Mouse (Mus musculus) embryonic facial prominence, embryonic 11.5 days (tissue): ENCODE measurements around the gene Cd2bp2. TPM values are rescaled to one million over a fixed set of nuclear protein-coding genes. Genes with fewer than 3 reads are reported as not detected.

Experiments
- ATAC-seq: fragments of 200-750 bp; cut with Nextera tagmentation; replicated peaks from 2 replicates; pipeline ENCODE4 v1.8.0; 2017; ENCODE audit warnings: low read depth; ENCODE audit not compliant: insufficient number of reproducible peaks, low FRiP score, low TSS enrichment
- DNase-seq: peaks from one replicate; pipeline ENCODE4 v3.0.0-alpha.2; 2015; ENCODE audit warnings: low spot score
- H3K27ac ChIP-seq: fragments of 300-500 bp; sonication (generic); replicated peaks from 2 replicates; pipeline ENCODE4 v1.5.1; 2014; ENCODE audit warnings: mild to moderate bottlenecking, low read depth, low read length, control low read depth
- H3K27me3 ChIP-seq: fragments of 300-500 bp; sonication (generic); 2 replicates; pipeline ENCODE4 v1.6.1; 2014; ENCODE audit warnings: mild to moderate bottlenecking, low read length, moderate library complexity, mixed read lengths; ENCODE audit not compliant: control insufficient read depth, insufficient read depth
- H3K36me3 ChIP-seq: fragments of 300-500 bp; sonication (generic); replicated peaks from 2 replicates; pipeline ENCODE4 v1.6.1; 2014; ENCODE audit warnings: low read depth, mild to moderate bottlenecking, low read length, moderate library complexity, mixed read lengths; ENCODE audit not compliant: control insufficient read depth, insufficient read depth
- H3K4me1 ChIP-seq: fragments of 300-500 bp; sonication (generic); 2 replicates; pipeline ENCODE4 v1.6.1; 2014; ENCODE audit warnings: low read length, mixed read lengths; ENCODE audit not compliant: control insufficient read depth, insufficient read depth
- H3K4me2 ChIP-seq: fragments of 300-500 bp; sonication (generic); 2 replicates; pipeline ENCODE4 v1.6.1; 2014; ENCODE audit warnings: low read depth, mild to moderate bottlenecking, control low read depth, low read length, moderate library complexity
- H3K4me3 ChIP-seq: fragments of 300-500 bp; sonication (generic); 2 replicates; pipeline ENCODE4 v1.5.1; 2014; ENCODE audit warnings: low read depth, low read length, control low read depth
- H3K9ac ChIP-seq: fragments of 300-500 bp; sonication (generic); replicated peaks from 2 replicates; pipeline ENCODE4 v1.6.1; 2014; ENCODE audit warnings: mild to moderate bottlenecking, control low read depth, low read length
- H3K9me3 ChIP-seq: fragments of 300-500 bp; sonication (generic); replicated peaks from 2 replicates; pipeline ENCODE4 v1.6.1; 2016; ENCODE audit warnings: mild to moderate bottlenecking, low read length, inconsistent platforms, mixed read lengths; ENCODE audit not compliant: control insufficient read depth
- WGBS: fragments of 180-500 bp; shearing (Covaris S2); extraction: QIAGEN DNeasy Blood & Tissue Kit; methylation state at CpG from one replicate; pipeline ENCODE4 v1.1.7; 2014; 5-methylcytosine and 5-hydroxymethylcytosine counted together
- polyA plus RNA-seq: library from polyadenylated mRNA; unstranded; fragments of >200 nt; fragmentation: Nextera tagmentation; extraction: Ambion mirVana; gene quantifications from 2 replicates; pipeline ENCODE4 v1.2.1, GENCODE M21; 2014

The Cd2bp2 gene
- polyA plus RNA-seq, 1 experiment from 2014 or later: 74.0 TPM

DNA sequence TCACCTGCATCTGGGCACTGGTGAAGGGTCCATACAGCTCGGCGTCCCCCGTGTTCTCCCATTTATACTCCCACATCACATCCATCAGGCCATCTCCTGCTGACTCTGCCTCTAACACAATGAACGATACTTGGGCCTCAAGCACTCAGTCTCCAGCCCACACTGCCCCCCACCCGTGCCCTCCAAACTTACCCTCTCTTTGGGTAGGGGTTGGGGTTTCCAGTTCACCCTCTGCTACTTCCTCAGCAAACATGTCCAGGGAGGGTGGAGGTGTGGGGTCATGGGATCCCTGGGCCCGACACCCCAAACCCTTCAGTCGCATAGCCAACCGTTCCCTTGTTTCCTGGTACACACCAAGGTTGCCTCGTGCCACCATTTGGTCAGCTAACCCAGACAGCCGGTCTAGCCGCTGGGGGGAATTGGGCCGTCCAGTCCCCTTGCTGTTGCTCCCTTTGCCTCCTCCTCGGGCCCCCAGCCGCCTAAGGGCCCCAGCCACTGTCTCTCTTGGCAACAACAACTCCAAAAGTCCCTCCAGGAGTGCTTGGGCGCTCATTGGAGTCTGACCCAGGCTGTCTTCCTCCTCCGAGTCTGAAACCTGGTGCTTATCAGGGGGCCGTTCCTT lies 1.7 kb downstream of the Cd2bp2 start:
- Histone ChIP-seq H3K4me2 (no peak overlapping the region; the same call in 1 of the 2 replicates), H3K4me1 (no peaks in the 10 kb centered on the region; the same call in 1 of the 2 replicates), H3K9me3 (no peaks in the 10 kb centered on the region), H3K36me3 (peaks cover 11% of the 10 kb centered on the region), H3K27me3 (no peaks in the 10 kb centered on the region), H3K27ac (no peak overlapping the region), H3K9ac (no peak overlapping the region), H3K4me3 (0 out of 2 replicates have a peak overlapping the region, but pooled peaks have one; percentile 69)
- no peak for DNase-seq
- ATAC-seq: no peak
- 94% methylated on average over 17 of the region's 17 CpGs for WGBS

DNA sequence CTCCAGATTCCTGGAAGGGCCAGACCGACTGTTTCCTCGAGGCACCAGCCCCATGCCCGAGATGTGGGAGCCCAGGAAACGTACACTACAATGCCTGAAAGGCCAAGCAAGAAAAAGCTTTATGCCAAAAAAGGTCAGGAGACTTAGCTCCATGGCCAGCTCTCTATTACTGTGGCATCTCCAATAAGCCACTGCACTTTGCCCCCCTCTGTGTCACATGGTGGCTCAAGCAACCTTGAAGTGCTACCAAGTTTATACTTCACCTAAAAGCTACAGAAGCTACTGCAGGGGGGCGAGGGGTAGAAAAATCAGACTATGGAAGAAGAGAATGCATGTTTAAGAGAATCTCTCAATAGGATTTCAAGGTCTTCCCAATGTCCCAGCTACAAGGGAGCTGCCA lies 2.9 kb downstream of the Cd2bp2 start:
- H3K4me3 ChIP-seq: no peak overlapping the region
- peaks cover 7% of the 10 kb centered on the region for H3K36me3 ChIP-seq
- H3K27ac ChIP-seq: no peak overlapping the region
- H3K9me3 ChIP-seq: no peaks in the 10 kb centered on the region
- 88% methylated on average over 5 of the region's 5 CpGs for WGBS
- H3K4me2 ChIP-seq: no peak overlapping the region
- no peaks in the 10 kb centered on the region for H3K27me3 ChIP-seq
- no peak for DNase-seq
- no peak for ATAC-seq
- H3K4me1 ChIP-seq: no peaks in the 10 kb centered on the region; the same call in 1 of the 2 replicates
- no peak overlapping the region for H3K9ac ChIP-seq

DNA sequence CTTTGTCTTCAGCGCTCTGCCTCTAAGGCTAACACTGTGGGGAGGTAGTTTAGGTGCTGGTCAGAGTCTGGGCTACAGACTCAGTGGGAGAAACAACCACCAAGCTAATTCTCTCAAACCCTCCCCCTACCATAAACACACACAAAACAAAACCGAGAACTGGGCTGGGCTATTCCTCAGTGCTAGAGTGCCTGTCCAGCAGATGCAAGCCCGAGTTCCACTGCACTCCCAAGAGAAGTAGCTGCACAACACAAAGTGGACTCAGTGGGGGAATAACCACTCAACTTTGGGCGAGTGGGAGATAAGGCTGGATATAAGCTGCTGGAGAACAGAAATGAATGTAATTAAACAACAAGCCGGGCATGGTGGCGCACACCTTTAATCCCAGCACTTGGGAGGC lies 5.2 kb downstream of the Cd2bp2 start:
- DNase-seq: no peak
- WGBS: 89% methylated on average over 6 of the region's 6 CpGs
- H3K9ac ChIP-seq: no peak overlapping the region
- H3K4me2 ChIP-seq: no peak overlapping the region
- no peaks in the 10 kb centered on the region; the same call in 1 of the 2 replicates for H3K4me1 ChIP-seq
- no peak overlapping the region for H3K4me3 ChIP-seq
- ATAC-seq: no peak
- H3K9me3 ChIP-seq: no peaks in the 10 kb centered on the region
- peaks cover 7% of the 10 kb centered on the region for H3K36me3 ChIP-seq
- no peaks in the 10 kb centered on the region for H3K27me3 ChIP-seq
- no peak overlapping the region for H3K27ac ChIP-seq

DNA sequence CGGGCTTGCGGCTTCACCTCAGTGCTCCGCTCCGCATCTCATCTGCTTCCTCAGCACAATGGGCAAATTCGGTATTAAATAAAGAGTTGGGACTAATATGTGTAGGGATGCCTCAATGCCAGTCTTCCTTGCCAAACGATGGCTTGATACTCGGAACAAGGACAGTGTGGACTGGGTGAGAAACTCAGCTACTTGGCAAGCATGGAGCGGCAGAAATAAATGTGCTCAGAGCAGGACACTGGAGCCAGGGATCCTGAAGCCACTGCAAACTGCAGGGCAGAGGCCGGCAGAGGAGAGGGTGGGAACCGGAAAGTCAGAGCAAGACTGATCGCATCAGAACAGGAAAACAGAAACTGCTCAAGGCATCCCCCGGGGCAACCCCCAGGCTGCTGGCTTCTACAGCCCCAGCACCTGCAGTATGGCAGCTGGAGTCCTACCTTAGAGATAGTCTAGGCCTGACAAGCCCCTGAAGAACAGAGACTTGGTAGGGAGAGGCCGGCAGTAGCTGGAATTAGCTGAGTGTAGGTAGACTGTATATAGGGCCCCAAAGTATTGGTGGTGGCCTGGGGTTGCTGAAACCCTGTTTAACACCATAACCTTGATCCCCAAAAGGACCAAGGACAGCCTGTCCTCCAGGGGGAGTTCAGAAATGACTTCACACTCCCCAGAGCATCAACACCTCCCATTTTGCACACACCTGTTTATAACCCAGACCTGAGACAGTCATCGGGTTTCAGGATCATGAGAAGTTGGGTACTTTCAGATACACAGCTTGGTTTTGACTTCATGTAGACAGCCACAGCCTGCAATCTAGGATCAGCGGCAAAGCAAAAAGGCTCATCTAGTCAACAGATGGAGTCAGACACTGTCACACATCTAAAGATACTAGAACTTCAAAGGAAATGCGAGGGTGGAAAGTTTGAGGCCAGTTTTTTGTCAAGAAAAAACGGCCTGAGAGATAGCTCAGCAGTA lies 7.3 kb downstream of the Cd2bp2 start:
- no peak for ATAC-seq

DNA sequence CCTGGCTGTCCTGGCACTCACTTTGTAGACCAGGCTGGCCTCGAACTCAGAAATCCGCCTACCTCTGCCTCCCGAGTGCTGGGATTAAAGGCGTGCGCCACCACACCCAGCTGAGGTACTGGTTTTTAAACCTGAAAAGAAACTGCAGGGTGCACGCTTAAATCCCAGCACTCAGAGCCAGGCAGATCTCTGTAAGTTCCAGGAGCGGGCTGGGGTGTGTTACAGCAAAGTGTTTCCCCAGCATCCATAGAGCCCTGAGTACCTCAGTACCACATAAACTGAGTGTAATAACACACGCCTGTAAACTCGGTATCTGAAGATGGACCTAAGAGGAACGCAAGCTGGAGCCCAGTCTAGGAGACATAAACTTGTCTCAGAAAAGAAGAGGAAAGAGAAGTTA lies 8.5 kb downstream of the Cd2bp2 start:
- peaks cover 5% of the 10 kb centered on the region; the same call in 1 of the 2 replicates for H3K36me3 ChIP-seq
- no peak overlapping the region for H3K27ac ChIP-seq
- no peaks in the 10 kb centered on the region for H3K9me3 ChIP-seq
- H3K4me1 ChIP-seq: no peaks in the 10 kb centered on the region
- no peak overlapping the region for H3K4me2 ChIP-seq
- no peaks in the 10 kb centered on the region for H3K27me3 ChIP-seq
- ATAC-seq: no peak
- DNase-seq: no peak
- H3K4me3 ChIP-seq: no peak overlapping the region
- WGBS: 62% methylated on average over 9 of the region's 10 CpGs
- no peak overlapping the region for H3K9ac ChIP-seq

More for the DNA sequence above, 7.3 kb downstream of the Cd2bp2 start:
- Histone ChIP-seq H3K27me3 (no peaks in the 10 kb centered on the region), H3K9ac (no peak overlapping the region), H3K36me3 (peaks cover 5% of the 10 kb centered on the region; the same call in 1 of the 2 replicates), H3K4me2 (no peak overlapping the region), H3K27ac (no peak overlapping the region), H3K4me1 (no peaks in the 10 kb centered on the region), H3K4me3 (no peak overlapping the region), H3K9me3 (no peaks in the 10 kb centered on the region)
- 83% methylated on average over 17 of the region's 17 CpGs for WGBS
- DNase-seq: no peak

DNA sequence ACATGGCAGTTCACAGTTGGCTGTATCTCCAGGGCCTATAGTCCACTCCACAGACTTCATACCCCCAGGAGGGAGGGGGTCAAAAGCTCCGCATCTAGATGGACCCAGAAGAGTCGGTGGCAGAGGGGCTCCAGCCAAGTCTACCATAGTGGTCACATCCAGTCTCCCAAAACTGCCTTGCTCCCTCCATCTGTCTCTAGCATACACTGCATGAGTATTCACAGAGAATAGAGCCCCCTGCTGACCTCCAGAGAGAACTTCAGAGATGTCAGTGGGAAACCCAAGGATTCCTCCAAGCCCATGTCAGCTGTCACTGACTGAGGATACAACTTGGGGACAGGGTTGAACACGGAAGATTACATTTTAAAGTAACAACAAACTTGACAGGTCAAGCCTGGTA lies 10.2 kb downstream of the Cd2bp2 start:
- WGBS: 70% methylated on average over 3 of the region's 3 CpGs
- H3K4me3 ChIP-seq: no peak overlapping the region
- H3K9ac ChIP-seq: no peak overlapping the region
- H3K9me3 ChIP-seq: no peaks in the 10 kb centered on the region
- no peaks in the 10 kb centered on the region for H3K36me3 ChIP-seq
- no peak overlapping the region for H3K4me2 ChIP-seq
- H3K27me3 ChIP-seq: no peaks in the 10 kb centered on the region
- DNase-seq (peak; percentile 44), ATAC-seq (no peak)
- no peak overlapping the region for H3K27ac ChIP-seq
- no peaks in the 10 kb centered on the region for H3K4me1 ChIP-seq

DNA sequence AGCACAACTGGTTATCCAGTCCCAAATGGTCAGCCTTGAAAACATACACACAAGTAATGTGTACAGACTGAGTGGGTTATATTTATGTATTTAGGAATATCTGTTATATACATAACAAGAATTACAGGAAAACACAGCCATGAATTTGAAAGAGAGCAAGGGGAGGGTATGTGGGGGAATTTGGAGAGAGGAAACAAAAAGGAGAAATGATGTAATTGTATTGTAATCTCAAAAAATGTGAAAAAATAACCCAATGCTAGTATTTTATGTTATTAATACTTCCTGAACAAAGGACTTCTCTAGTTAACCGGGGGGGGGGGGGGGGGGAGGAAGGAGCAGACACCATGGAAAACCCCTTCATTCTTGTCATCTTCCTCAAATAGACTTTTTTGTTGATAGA lies 11.1 kb downstream of the Cd2bp2 start:
- no peak overlapping the region for H3K27ac ChIP-seq
- no peak for DNase-seq
- no peak overlapping the region for H3K9ac ChIP-seq
- no peaks in the 10 kb centered on the region for H3K36me3 ChIP-seq
- no peak overlapping the region for H3K4me2 ChIP-seq
- no peak for ATAC-seq
- no peaks in the 10 kb centered on the region for H3K9me3 ChIP-seq
- no peaks in the 10 kb centered on the region for H3K4me1 ChIP-seq
- H3K27me3 ChIP-seq: no peaks in the 10 kb centered on the region
- H3K4me3 ChIP-seq: no peak overlapping the region
- WGBS: 60% methylated on average over 1 of the region's 1 CpGs

DNA sequence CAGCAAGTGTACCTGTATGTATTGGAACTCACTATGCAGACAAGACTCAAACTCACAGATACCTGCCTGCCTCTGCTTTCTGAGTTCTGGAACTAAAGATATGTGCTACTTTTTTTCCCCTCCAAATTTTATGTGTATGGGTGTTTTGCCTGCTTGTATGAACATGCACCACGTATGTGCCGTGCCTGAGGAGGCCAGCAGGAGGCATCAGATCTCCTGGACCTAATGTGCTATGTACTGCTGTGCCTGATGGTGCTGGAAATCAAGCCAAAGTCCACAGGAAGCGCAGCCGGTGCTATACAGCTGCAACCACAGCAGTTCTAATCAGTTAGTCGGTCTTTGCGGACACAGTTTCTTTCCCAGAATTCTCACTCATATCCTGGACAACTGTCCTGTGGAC lies 12.0 kb downstream of the Cd2bp2 start:
- no peak for ATAC-seq

More for the DNA sequence above, 12.0 kb downstream of the Cd2bp2 start:
- no peaks in the 10 kb centered on the region for H3K4me1 ChIP-seq
- H3K9me3 ChIP-seq: no peaks in the 10 kb centered on the region
- H3K27ac ChIP-seq: no peak overlapping the region
- H3K9ac ChIP-seq: no peak overlapping the region
- no peak overlapping the region for H3K4me3 ChIP-seq
- 79% methylated on average over 6 of the region's 6 CpGs for WGBS
- no peak overlapping the region for H3K4me2 ChIP-seq
- no peaks in the 10 kb centered on the region for H3K27me3 ChIP-seq
- DNase-seq: no peak
- no peaks in the 10 kb centered on the region for H3K36me3 ChIP-seq
